Mouse (Mus musculus) kidney, embryonic 15.5 days (tissue): ENCODE results near the gene Isoc2b. TPM values are rescaled to one million over a fixed set of nuclear protein-coding genes. Genes with fewer than 3 reads are reported as not detected.
"Not testable (repeated sequence)": the region's sequence is repeated elsewhere in the genome, so short reads cannot be mapped to it uniquely, and the experiment has no call there.

Experiments
- ATAC-seq: fragments of 200-750 bp; cut with Nextera tagmentation; replicated peaks from 2 replicates; pipeline ENCODE4 v1.8.0; 2017; ENCODE audit warnings: moderate TSS enrichment; ENCODE audit not compliant: low FRiP score
- H3K27ac ChIP-seq: fragments of 300-500 bp; sonication (generic); 2 replicates; pipeline ENCODE4 v1.5.1; 2015; ENCODE audit warnings: mild to moderate bottlenecking, inconsistent platforms
- H3K27me3 ChIP-seq: fragments of 300-500 bp; sonication (generic); 2 replicates; pipeline ENCODE4 v1.6.1; 2015; ENCODE audit warnings: inconsistent platforms
- H3K36me3 ChIP-seq: fragments of 300-500 bp; sonication (generic); 2 replicates; pipeline ENCODE4 v1.6.1; 2015; ENCODE audit warnings: inconsistent platforms
- H3K4me1 ChIP-seq: fragments of 300-500 bp; sonication (generic); 2 replicates; pipeline ENCODE4 v1.6.1; 2015; ENCODE audit warnings: inconsistent platforms
- H3K4me2 ChIP-seq: fragments of 300-500 bp; sonication (generic); 2 replicates; pipeline ENCODE4 v1.6.1; 2015; ENCODE audit warnings: moderate library complexity, mild to moderate bottlenecking, inconsistent platforms
- H3K4me3 ChIP-seq: fragments of 300-500 bp; sonication (generic); replicated peaks from 2 replicates; pipeline ENCODE4 v1.5.1; 2015; ENCODE audit warnings: mild to moderate bottlenecking, inconsistent platforms
- H3K9ac ChIP-seq: fragments of 300-500 bp; sonication (generic); 2 replicates; pipeline ENCODE4 v1.6.1; 2015; ENCODE audit warnings: mild to moderate bottlenecking, inconsistent platforms
- H3K9me3 ChIP-seq: fragments of 300-500 bp; sonication (generic); replicated peaks from 2 replicates; pipeline ENCODE4 v1.6.1; 2016; ENCODE audit warnings: inconsistent platforms
- WGBS: fragments of 180-500 bp; shearing (Covaris S2); methylation state at CpG from one replicate; pipeline ENCODE4 v1.1.7; 2015; ENCODE audit warnings: mixed read lengths; 5-methylcytosine and 5-hydroxymethylcytosine counted together
- polyA plus RNA-seq: library from polyadenylated mRNA; unstranded; fragments of >200 nt; fragmentation: Nextera tagmentation; extraction: Ambion mirVana; gene quantifications from 2 replicates; pipeline ENCODE4 v1.2.1, GENCODE M21; 2015

Isoc2b gene
- polyA plus RNA-seq, 1 experiment from 2014 or later, result 7.2 TPM

GRCm38 (mm10) chr7:4864130-4864845 lies 5.8 kb downstream of the Isoc2b start:
- no peaks in the 10 kb centered on the region for H3K9me3 ChIP-seq
- H3K4me1 ChIP-seq, result peaks cover 19% of the 10 kb centered on the region
- 0 out of 2 replicates have a peak, but pooled peaks cover 1% of the 10 kb centered on the region for H3K27me3 ChIP-seq
- H3K9ac ChIP-seq, result no peak overlapping the region
- H3K27ac ChIP-seq, result no peak overlapping the region
- no peak overlapping the region for H3K4me3 ChIP-seq
- H3K36me3 ChIP-seq, result no peaks in the 10 kb centered on the region
- WGBS, result 82% methylated on average over 5 of the region's 5 CpGs
- H3K4me2 ChIP-seq, result no peak overlapping the region
- ATAC-seq, result no peak

GRCm38 (mm10) chr7:4863541-4864080 lies 6.4 kb downstream of the Isoc2b start:
- H3K27me3 ChIP-seq, result 0 out of 2 replicates have a peak, but pooled peaks cover 3% of the 10 kb centered on the region
- no peak for ATAC-seq
- no peaks in the 10 kb centered on the region for H3K9me3 ChIP-seq
- H3K4me2 ChIP-seq, result no peak overlapping the region
- no peak overlapping the region for H3K4me3 ChIP-seq
- 74% methylated on average over 7 of the region's 7 CpGs for WGBS
- H3K27ac ChIP-seq, result 0 out of 2 replicates have a peak overlapping the region, but pooled peaks have one; percentile 22
- peaks cover 19% of the 10 kb centered on the region for H3K4me1 ChIP-seq
- no peak overlapping the region for H3K9ac ChIP-seq
- no peaks in the 10 kb centered on the region for H3K36me3 ChIP-seq

- no peaks in the 10 kb centered on the region for H3K36me3 ChIP-seq
- H3K9ac ChIP-seq, result no peak overlapping the region
- no peak overlapping the region for H3K4me2 ChIP-seq
- no peak overlapping the region for H3K4me3 ChIP-seq
- 0 out of 2 replicates have a peak overlapping the region, but pooled peaks have one; percentile 22 for H3K27ac ChIP-seq
- no peak for ATAC-seq
- H3K27me3 ChIP-seq, result 0 out of 2 replicates have a peak, but pooled peaks cover 3% of the 10 kb centered on the region
- no peaks in the 10 kb centered on the region for H3K9me3 ChIP-seq
- H3K4me1 ChIP-seq, result peaks cover 19% of the 10 kb centered on the region
- WGBS, result 50% methylated on average over 1 of the region's 1 CpGs
Measured at GRCm38 (mm10) chr7:4863041-4863440, 7.0 kb downstream of the Isoc2b start.

- H3K4me3 ChIP-seq, H3K4me1 ChIP-seq, H3K27me3 ChIP-seq, H3K27ac ChIP-seq, H3K9me3 ChIP-seq, H3K36me3 ChIP-seq, H3K4me2 ChIP-seq, H3K9ac ChIP-seq, ATAC-seq: not testable (repeated sequence)
- WGBS, result 73% methylated on average over 3 of the region's 3 CpGs
Measured at GRCm38 (mm10) chr7:4860926-4861325, 9.1 kb downstream of the Isoc2b start.

- WGBS, result 62% methylated on average over 12 of the region's 12 CpGs
- no peaks in the 10 kb centered on the region for H3K9me3 ChIP-seq
- ATAC-seq, result no peak
Measured at GRCm38 (mm10) chr7:4859418-4859978, 10.6 kb downstream of the Isoc2b start.

GRCm38 (mm10) chr7:4857321-4857720 lies 12.7 kb downstream of the Isoc2b start:
- Histone ChIP-seq H3K9me3 (no peaks in the 10 kb centered on the region), H3K27ac (no peak overlapping the region), H3K36me3 (no peaks in the 10 kb centered on the region), H3K4me3 (no peak overlapping the region), H3K4me1 (no peaks in the 10 kb centered on the region), H3K27me3 (0 out of 2 replicates have a peak, but pooled peaks cover 6% of the 10 kb centered on the region), H3K4me2 (no peak overlapping the region), H3K9ac (no peak overlapping the region)
- no peak for ATAC-seq
- WGBS, result 66% methylated on average over 7 of the region's 7 CpGs

More at GRCm38 (mm10) chr7:4859418-4859978, 10.6 kb downstream of the Isoc2b start:
- H3K36me3 ChIP-seq, result no peaks in the 10 kb centered on the region
- H3K4me2 ChIP-seq, result no peak overlapping the region
- H3K9ac ChIP-seq, result no peak overlapping the region
- 0 out of 2 replicates have a peak, but pooled peaks cover 2% of the 10 kb centered on the region for H3K4me1 ChIP-seq
- no peak overlapping the region for H3K27ac ChIP-seq
- no peak overlapping the region for H3K4me3 ChIP-seq
- 0 out of 2 replicates have a peak, but pooled peaks cover 6% of the 10 kb centered on the region for H3K27me3 ChIP-seq

- WGBS, result 88% methylated on average over 9 of the region's 9 CpGs
- no peak overlapping the region for H3K27ac ChIP-seq
- H3K4me2 ChIP-seq, result no peak overlapping the region
- ATAC-seq, result no peak
- no peak overlapping the region for H3K4me3 ChIP-seq
- no peak overlapping the region for H3K9ac ChIP-seq
- H3K27me3 ChIP-seq, result 0 out of 2 replicates have a peak, but pooled peaks cover 6% of the 10 kb centered on the region
- no peaks in the 10 kb centered on the region for H3K9me3 ChIP-seq
- H3K36me3 ChIP-seq, result no peaks in the 10 kb centered on the region
- H3K4me1 ChIP-seq, result no peaks in the 10 kb centered on the region
Measured at GRCm38 (mm10) chr7:4856508-4856907, 13.6 kb downstream of the Isoc2b start.

- H3K27me3 ChIP-seq, result 0 out of 2 replicates have a peak, but pooled peaks cover 8% of the 10 kb centered on the region
- WGBS, result 80% methylated on average over 3 of the region's 3 CpGs
- H3K4me3 ChIP-seq, result no peak overlapping the region
- H3K36me3 ChIP-seq, result no peaks in the 10 kb centered on the region
- H3K4me2 ChIP-seq, result no peak overlapping the region
- no peak overlapping the region for H3K9ac ChIP-seq
- no peak overlapping the region for H3K27ac ChIP-seq
- no peak for ATAC-seq
- H3K4me1 ChIP-seq, result no peaks in the 10 kb centered on the region
- H3K9me3 ChIP-seq, result no peaks in the 10 kb centered on the region
Measured at GRCm38 (mm10) chr7:4853613-4854012, 16.4 kb downstream of the Isoc2b start.

GRCm38 (mm10) chr7:4851315-4851688 lies 18.8 kb downstream of the Isoc2b start:
- 80% methylated on average over 8 of the region's 8 CpGs for WGBS
- Histone ChIP-seq H3K9me3 (no peaks in the 10 kb centered on the region), H3K4me3 (no peak overlapping the region), H3K36me3 (no peaks in the 10 kb centered on the region), H3K4me1 (no peaks in the 10 kb centered on the region), H3K9ac (no peak overlapping the region), H3K27me3 (peaks cover 16% of the 10 kb centered on the region), H3K27ac (no peak overlapping the region), H3K4me2 (no peak overlapping the region)
- no peak for ATAC-seq

GRCm38 (mm10) chr7:4850621-4851314 lies 19.3 kb downstream of the Isoc2b start:
- Histone ChIP-seq H3K27me3 (peaks cover 19% of the 10 kb centered on the region), H3K9ac (no peak overlapping the region), H3K4me2 (no peak overlapping the region), H3K4me3 (no peak overlapping the region), H3K9me3 (no peaks in the 10 kb centered on the region), H3K36me3 (no peaks in the 10 kb centered on the region), H3K4me1 (no peaks in the 10 kb centered on the region), H3K27ac (no peak overlapping the region)
- WGBS, result 77% methylated on average over 11 of the region's 11 CpGs
- ATAC-seq, result no peak

- 48% methylated on average over 9 of the region's 9 CpGs for WGBS
- no peak for ATAC-seq
- Histone ChIP-seq H3K4me3 (no peak overlapping the region), H3K4me1 (peaks cover 7% of the 10 kb centered on the region), H3K9ac (no peak overlapping the region), H3K9me3 (no peaks in the 10 kb centered on the region), H3K4me2 (no peak overlapping the region), H3K36me3 (no peaks in the 10 kb centered on the region), H3K27me3 (peaks cover 31% of the 10 kb centered on the region), H3K27ac (no peak overlapping the region)
Measured at GRCm38 (mm10) chr7:4849372-4849771, 20.7 kb downstream of the Isoc2b start.

GRCm38 (mm10) chr7:4844917-4845309 lies 25.1 kb downstream of the Isoc2b start:
- Histone ChIP-seq H3K9me3 (no peaks in the 10 kb centered on the region), H3K4me2 (peak overlapping the region; percentile 95), H3K27ac (no peak overlapping the region), H3K4me1 (peaks cover 30% of the 10 kb centered on the region), H3K27me3 (peaks cover 73% of the 10 kb centered on the region), H3K4me3 (peak overlapping the region; percentile 50), H3K36me3 (no peaks in the 10 kb centered on the region), H3K9ac (peak overlapping the region; percentile 29; the same call in 1 of the 2 replicates)
- ATAC-seq, result peak; percentile 83
- 2% methylated on average over 13 of the region's 13 CpGs for WGBS
